Mouse (Mus musculus): ENCODE measurements around the gene Hoxc9. TPM values are rescaled to one million over a fixed set of nuclear protein-coding genes. Genes with fewer than 3 reads are reported as not detected.

Hoxc9 gene
- not detected in 2 replicates for polyA plus RNA-seq (2012; ENCODE audit: insufficient read depth, insufficient read length, missing spikeins)

- TF ChIP-seq CTCF (IDR thresholded peaks at IDR 0.05; ENCODE audit: low read depth, low read length) (no peak), POLR2A (IDR thresholded peaks at IDR 0.05; ENCODE audit: borderline replicate concordance, low read depth, low read length) (no peak)
- Histone ChIP-seq H3K4me1 (ENCODE audit: control insufficient read depth, insufficient read depth, low read length) (no peaks in the 10 kb centered on the region), H3K27ac (ENCODE audit: insufficient read depth, low read depth, low read length) (no peak within 1 kb of the TSS), H3K4me3 (ENCODE audit: insufficient read depth, low read length) (peak within 1 kb of the TSS; percentile 30)
Observed at GRCm38 (mm10) chr15:102976171-102976570, at the start of gene Hoxc9. Hoxc9 (plus strand) TSS chr15:102976439.

- Histone ChIP-seq H3K27ac (ENCODE audit: insufficient read depth, low read depth, low read length) (no peak overlapping the region), H3K4me1 (ENCODE audit: control insufficient read depth, insufficient read depth, low read length) (no peaks in the 10 kb centered on the region), H3K4me3 (ENCODE audit: insufficient read depth, low read length) (no peak overlapping the region)
- TF ChIP-seq POLR2A (IDR thresholded peaks at IDR 0.05; ENCODE audit: borderline replicate concordance, low read depth, low read length) (no peak), CTCF (IDR thresholded peaks at IDR 0.05; ENCODE audit: low read depth, low read length) (no peak)
Observed at GRCm38 (mm10) chr15:102927032-102927645, 49.1 kb upstream of the Hoxc9 start.

GRCm38 (mm10) chr15:102931706-102932358 is 44.4 kb upstream of the Hoxc9 start:
- no peak for TF ChIP-seq CTCF (IDR thresholded peaks at IDR 0.05; ENCODE audit: low read depth, low read length)
- TF ChIP-seq POLR2A (IDR thresholded peaks at IDR 0.05; ENCODE audit: borderline replicate concordance, low read depth, low read length), result no peak
- no peak overlapping the region for H3K27ac ChIP-seq (ENCODE audit: insufficient read depth, low read depth, low read length)
- no peak overlapping the region for H3K4me3 ChIP-seq (ENCODE audit: insufficient read depth, low read length)
- H3K4me1 ChIP-seq (ENCODE audit: control insufficient read depth, insufficient read depth, low read length), result no peaks in the 10 kb centered on the region

GRCm38 (mm10) chr15:102934438-102934837 is 41.8 kb upstream of the Hoxc9 start:
- TF ChIP-seq POLR2A (IDR thresholded peaks at IDR 0.05; ENCODE audit: borderline replicate concordance, low read depth, low read length) (no peak), CTCF (IDR thresholded peaks at IDR 0.05; ENCODE audit: low read depth, low read length) (no peak)
- no peak overlapping the region for H3K4me3 ChIP-seq (ENCODE audit: insufficient read depth, low read length)
- no peak overlapping the region for H3K27ac ChIP-seq (ENCODE audit: insufficient read depth, low read depth, low read length)
- no peaks in the 10 kb centered on the region for H3K4me1 ChIP-seq (ENCODE audit: control insufficient read depth, insufficient read depth, low read length)

GRCm38 (mm10) chr15:102934897-102935296 is 41.3 kb upstream of the Hoxc9 start:
- H3K27ac ChIP-seq (ENCODE audit: insufficient read depth, low read depth, low read length), result no peak overlapping the region
- TF ChIP-seq POLR2A (IDR thresholded peaks at IDR 0.05; ENCODE audit: borderline replicate concordance, low read depth, low read length) (no peak), CTCF (IDR thresholded peaks at IDR 0.05; ENCODE audit: low read depth, low read length) (no peak)
- H3K4me3 ChIP-seq (ENCODE audit: insufficient read depth, low read length), result no peak overlapping the region
- no peaks in the 10 kb centered on the region for H3K4me1 ChIP-seq (ENCODE audit: control insufficient read depth, insufficient read depth, low read length)

GRCm38 (mm10) chr15:102936279-102936972 is 39.8 kb upstream of the Hoxc9 start, which contains the start of gene Hoxc12:
Hoxc12 (plus strand) TSS chr15:102936757.
- TF ChIP-seq POLR2A (IDR thresholded peaks at IDR 0.05; ENCODE audit: borderline replicate concordance, low read depth, low read length), result no peak
- no peak for TF ChIP-seq CTCF (IDR thresholded peaks at IDR 0.05; ENCODE audit: low read depth, low read length)
- Histone ChIP-seq H3K4me3 (ENCODE audit: insufficient read depth, low read length) (no peak within 1 kb of the TSS), H3K4me1 (ENCODE audit: control insufficient read depth, insufficient read depth, low read length) (no peaks in the 10 kb centered on the region), H3K27ac (ENCODE audit: insufficient read depth, low read depth, low read length) (no peak within 1 kb of the TSS)

GRCm38 (mm10) chr15:102937036-102937666 is 39.1 kb upstream of the Hoxc9 start:
- no peak overlapping the region for H3K4me3 ChIP-seq (ENCODE audit: insufficient read depth, low read length)
- TF ChIP-seq POLR2A (IDR thresholded peaks at IDR 0.05; ENCODE audit: borderline replicate concordance, low read depth, low read length) (no peak), CTCF (IDR thresholded peaks at IDR 0.05; ENCODE audit: low read depth, low read length) (no peak)
- H3K4me1 ChIP-seq (ENCODE audit: control insufficient read depth, insufficient read depth, low read length), result no peaks in the 10 kb centered on the region
- no peak overlapping the region for H3K27ac ChIP-seq (ENCODE audit: insufficient read depth, low read depth, low read length)

- no peaks in the 10 kb centered on the region for H3K4me1 ChIP-seq (ENCODE audit: control insufficient read depth, insufficient read depth, low read length)
- no peak overlapping the region for H3K4me3 ChIP-seq (ENCODE audit: insufficient read depth, low read length)
- no peak overlapping the region for H3K27ac ChIP-seq (ENCODE audit: insufficient read depth, low read depth, low read length)
- TF ChIP-seq CTCF (IDR thresholded peaks at IDR 0.05; ENCODE audit: low read depth, low read length) (no peak), POLR2A (IDR thresholded peaks at IDR 0.05; ENCODE audit: borderline replicate concordance, low read depth, low read length) (no peak)
Observed at GRCm38 (mm10) chr15:102939256-102940155, 36.7 kb upstream of the Hoxc9 start.

Measured in bone marrow macrophage, adult 2 months (primary cell).